Mouse (Mus musculus): ENCODE measurements around the gene Eprs. TPM values are rescaled to one million over a fixed set of nuclear protein-coding genes. Genes with fewer than 3 reads are reported as not detected.

Eprs gene
- total RNA-seq, 2 experiments from 2014 or later, result 68.5 to 69.0 TPM

Small RNA genes lying within 50 kb of the gene (microRNA-seq; reads per million reads assigned to microRNA genes)
- gene Mir194-1, result 0.25 to 0.34 reads per million in 2 experiments
- 0 reads per million in 2 experiments for gene Mir215

Other genes starting within 250 kb of the Eprs start
- gene Rab3gap2, start 158.9 kb upstream of the Eprs start, total RNA-seq (2021), result 10 to 100 TPM; 71.6 to 74.2 TPM
- gene Iars2, start 33.6 kb upstream of the Eprs start, total RNA-seq (2021), result 10 to 100 TPM; 29.8 to 31.4 TPM
- gene Bpnt1, start 30.9 kb upstream of the Eprs start, total RNA-seq (2021), result 10 to 100 TPM; 70.3 to 76.6 TPM
- 10 to 100 TPM; 10.4 to 10.5 TPM for gene Slc30a10, start 91.8 kb downstream of the Eprs start, total RNA-seq (2021)

Measured in left cerebral cortex, postnatal 25 days (tissue).